Mouse (Mus musculus) CD8-positive naive resting alpha-beta T cell, adult 2 months (primary cell): ENCODE measurements around the gene Sf3b1.

ENCODE experiments used
- DNase-seq, 2 experiments: peaks; one replicate each; pipeline ENCODE4 v3.0.0; 2022; ENCODE audit warnings: low read depth in 2 of 2, low spot score in 2 of 2

The Sf3b1 gene

DNA sequence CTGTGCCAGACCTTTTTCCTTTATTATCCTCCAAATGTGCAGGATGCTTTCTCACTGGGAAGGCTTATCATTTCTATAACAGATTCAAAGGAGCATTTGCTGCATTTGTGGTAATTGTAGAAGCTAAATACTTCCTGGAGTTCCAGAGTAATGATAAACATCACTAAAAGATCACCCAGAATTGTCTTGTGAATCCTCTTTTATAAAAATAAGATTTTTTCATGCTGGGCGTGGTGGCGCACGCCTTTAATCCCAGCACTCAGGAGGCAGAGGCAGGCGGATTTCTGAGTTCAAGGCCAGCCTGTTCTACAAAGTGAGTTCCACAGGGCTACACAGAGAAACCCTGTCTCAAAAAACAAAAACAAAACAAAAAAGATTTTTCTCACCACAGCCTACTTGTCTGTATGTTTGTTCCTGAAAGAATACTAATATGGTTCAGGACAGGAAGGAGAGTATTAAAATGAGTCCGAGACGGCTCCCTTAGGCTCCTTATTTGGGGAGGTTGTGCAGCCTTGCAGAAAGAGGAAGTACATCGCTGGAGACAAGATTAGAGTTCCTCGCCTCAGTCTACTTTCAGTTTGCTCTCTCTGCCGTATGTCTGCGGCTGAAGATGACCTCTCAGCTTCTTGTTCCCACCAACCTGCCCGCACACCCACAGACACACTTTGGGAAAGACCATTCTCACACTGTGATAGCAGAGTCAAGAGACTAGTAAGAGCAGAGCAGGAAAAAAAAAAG is 1.4 kb upstream of the Sf3b1 start:
- DNase-seq = peak; percentile 19 to 26

DNA sequence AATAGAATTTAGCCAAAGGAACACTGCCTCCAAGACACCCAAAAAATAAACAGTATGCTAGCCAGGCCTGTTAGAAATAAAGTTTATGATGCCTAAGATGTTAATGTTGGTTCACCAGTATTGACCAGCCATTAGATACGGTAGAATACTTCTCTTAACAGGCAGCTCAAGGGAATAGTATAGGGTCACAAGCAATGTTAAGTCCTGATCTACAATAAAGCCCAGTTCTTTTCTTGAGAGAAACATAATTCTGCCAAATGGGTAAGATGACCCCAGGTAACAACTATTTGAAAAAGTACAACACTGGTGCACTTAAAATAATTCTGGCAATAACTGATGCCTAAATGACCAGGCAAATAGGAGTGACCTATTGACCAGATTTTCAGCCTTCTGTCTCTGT is 685 bp upstream of the Sf3b1 start:
- DNase-seq = no peak

DNA sequence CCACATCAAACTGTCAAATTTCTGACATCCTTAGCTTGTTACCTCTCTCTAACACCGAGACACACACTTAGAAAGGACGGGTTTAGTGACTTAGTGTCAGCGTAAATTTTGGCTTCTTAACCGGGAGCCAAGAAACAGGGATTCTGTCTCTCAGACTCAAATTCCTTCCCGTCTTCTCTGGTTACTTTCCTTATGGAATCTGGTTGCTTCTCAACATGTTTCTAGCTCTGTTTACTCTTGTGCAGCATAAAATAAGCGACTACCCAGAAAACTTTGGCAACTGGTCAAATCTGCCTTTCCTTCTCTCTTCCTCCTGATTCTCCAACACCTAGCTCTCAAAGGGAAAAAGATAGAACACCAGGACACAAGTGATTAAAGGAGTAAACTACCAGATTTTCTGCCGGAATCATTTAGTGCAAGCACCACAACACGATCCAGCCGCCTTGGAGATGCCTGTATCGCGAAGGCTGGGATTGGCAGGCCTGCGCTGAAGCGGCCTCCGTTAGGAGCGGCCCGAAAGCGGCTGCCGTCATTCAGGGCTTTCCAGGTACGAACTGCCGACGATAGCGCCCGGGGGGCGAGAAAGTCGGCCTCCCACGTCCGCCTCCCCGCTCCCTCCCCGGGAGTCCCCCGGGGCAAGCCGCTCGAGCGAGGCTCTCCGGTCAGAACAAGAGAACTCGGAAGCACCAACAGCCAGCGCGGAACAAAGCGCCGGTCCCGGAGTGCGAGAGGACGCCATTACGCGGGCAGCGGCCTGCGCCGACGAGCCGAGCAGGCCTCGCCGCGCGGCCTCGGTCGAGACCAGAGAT is 633 bp downstream of the Sf3b1 start:
- no peak for DNase-seq

DNA sequence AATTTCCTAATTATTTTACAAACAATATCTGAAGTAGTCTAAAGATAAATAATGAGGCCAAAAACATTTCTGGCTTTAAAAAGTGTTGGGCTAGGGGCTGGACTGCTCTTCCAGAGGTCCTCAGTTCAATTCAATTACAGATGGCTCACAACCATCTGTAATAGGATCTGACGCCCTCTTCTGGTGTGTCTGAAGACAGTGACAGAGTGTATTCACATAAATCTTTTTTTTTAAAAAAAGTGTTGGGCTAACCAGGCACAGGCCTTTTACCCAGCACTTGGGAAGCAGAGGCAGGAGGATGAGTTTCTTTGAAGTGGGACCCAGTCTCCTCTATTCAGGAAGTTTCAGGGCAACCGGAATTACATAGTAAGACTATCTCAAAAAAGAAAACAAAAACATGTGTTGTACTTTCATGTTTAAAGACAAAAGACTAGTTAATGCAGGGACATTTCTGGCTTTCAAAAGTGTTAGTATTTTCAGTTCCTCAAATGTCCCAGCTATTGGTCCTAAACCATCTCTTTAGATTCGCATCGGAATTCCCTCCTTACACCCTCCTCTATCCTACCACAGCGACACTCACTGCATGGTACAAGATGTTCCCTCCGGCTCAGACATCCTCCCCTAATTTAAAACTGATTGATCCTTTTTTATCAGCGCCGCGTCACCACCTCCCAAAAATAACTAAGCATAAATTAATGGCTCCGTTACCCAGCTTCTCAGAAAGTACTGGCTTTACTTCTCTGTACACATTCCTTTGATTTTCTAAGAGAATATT is 1.4 kb downstream of the Sf3b1 start:
- peak in 1 of 2 experiments; percentile 12 for DNase-seq

DNA sequence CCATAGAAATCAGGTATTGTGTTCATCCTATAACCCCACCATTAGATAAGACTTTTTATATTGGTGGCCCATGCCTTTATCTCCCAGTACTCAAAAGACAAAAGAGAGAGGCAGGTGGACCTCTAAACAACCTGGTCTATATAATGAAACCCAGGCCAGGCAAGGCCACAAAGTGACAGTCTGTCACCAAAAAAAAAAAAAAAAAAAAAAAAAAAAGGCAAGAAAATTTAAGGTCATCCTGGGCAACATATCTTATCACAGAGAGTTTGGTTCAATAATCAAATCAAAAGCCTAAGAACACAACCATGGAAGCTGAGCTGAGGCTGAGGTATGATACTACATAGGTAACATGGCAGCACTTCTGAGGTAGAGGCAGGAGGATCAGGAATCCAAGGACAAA is 5.4 kb downstream of the Sf3b1 start:
- no peak for DNase-seq

DNA sequence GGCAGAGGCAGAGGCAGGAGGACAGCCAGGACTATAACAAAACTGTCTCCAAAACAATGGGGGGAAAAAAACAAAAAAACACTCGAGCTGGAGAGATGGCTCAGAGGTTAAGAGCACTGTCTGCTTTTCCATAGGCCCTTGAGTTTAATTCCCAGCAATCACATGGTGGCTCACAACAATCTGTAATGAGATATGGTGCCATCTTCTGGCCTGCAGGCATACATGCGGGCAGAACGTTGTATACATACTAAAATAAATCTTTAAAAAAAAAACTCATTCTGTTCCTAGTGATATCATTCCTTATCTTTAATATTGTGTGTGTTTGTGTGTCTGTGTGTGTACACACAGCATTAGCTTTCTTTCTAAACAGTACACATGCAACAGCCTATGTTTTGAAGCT is 14.8 kb downstream of the Sf3b1 start:
- DNase-seq = no peak

DNA sequence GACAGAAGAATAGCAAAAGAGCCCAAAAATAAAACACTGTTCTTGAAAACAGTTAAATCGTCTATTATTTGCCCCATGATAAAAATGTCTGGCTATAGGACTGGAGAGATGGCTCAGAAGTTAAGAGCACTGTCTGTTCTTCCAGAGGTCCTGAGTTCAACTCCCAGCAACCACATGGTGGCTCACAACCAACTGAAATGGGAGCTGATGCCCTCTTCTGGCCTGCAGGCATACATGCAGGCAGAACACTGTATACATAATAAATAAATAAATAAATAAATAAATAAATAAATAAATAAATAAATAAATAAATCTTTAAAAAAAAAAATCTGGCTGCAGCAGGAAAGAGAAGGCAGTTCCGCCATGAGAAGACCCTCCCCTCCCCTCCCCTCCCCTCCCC is 19.0 kb downstream of the Sf3b1 start:
- peak in 1 of 2 experiments; percentile 24 for DNase-seq

DNA sequence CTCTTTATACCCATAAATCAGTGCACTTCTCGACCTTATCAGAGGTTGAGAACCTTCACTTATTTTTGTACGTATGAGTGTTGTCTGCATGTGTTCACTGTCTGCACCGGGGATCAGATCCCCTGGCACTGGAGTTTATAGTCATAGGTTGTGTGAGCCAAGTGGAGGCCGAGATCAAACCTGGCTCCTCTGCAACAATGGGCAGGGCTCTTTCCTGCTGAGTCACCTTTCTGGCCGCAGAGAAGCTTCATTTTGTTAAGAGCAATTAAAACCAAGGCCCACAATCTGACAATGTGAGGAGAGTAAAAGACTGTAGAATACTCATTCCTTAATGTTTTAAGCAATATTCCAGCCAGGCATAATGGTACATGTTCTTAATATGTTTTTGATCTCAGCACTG is 33.7 kb downstream of the Sf3b1 start:
- DNase-seq = no peak

DNA sequence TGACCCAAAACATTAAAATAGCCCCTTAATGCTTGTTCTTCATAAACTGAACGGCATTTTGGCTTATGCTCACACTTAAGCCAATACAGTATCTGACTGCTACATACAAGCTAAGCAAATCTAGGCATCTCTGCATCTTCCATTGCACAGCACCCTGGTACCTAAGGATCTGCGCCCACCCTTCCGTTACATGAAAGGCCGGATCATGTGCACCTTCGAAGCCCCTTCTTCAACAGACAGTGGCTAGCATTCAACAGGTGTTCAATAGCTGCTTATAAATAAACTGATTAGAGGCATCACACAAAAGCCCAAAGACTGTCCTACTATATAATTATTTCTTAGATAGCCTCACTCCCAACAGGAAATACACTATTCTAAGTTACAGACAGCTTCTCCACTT is 41.0 kb downstream of the Sf3b1 start:
- no peak for DNase-seq

DNA sequence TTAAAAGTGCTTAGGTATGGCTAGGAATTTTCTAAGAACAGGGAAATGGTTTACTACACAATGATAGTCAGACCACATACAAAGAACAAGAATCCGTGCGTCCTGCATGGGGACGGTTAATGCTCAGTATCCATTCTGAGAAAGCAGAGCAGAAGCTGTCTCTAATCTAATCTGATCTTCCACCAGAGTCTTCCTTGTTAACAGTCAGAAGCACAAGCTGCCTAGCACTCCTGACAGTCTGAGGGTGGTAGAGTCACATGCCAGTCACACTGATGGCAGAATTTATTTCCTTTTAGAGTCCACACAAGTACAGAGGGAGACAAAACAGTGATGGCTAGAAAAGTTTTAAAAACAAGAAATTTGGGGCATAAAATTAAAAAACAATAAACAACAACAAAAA is 41.5 kb downstream of the Sf3b1 start:
- DNase-seq = no peak

DNA sequence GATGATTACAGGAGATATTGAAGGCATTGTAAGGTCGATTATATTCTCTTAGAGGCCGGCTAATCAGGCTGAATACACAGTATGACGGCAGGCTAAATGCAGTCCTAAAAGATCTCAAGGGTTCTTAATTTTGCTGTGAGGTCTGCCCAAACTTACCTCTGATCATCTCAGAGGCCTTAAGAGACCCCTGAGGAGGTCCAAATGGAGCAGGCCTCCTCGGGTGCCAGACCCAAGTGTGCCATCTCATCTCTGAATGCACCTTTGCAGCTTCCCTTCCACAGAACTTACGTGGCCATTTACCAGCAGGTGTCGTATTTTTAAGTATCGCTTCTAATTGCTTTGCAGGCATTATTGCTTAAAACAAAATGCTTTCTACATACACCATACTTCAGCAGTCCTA is 43.1 kb downstream of the Sf3b1 start:
- no peak for DNase-seq

DNA sequence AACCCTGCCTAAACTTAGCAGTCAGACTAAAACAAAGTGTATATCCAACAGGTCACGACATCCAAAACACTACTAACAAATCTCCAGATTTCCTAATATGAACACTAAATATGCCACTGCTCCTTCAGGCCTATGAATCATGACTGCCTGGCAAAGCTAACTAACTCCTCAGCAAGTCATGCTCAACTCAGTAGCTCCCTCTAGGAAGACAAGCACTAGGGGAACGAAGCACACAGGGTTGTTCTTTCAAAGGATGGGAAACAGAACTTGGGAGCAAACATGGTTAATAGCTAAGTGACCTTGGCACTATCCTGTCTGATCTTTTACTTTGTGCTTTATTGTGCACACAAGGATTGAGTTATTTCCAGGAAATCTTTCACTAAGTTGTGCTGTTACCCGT is 43.9 kb downstream of the Sf3b1 start:
- DNase-seq = no peak

DNA sequence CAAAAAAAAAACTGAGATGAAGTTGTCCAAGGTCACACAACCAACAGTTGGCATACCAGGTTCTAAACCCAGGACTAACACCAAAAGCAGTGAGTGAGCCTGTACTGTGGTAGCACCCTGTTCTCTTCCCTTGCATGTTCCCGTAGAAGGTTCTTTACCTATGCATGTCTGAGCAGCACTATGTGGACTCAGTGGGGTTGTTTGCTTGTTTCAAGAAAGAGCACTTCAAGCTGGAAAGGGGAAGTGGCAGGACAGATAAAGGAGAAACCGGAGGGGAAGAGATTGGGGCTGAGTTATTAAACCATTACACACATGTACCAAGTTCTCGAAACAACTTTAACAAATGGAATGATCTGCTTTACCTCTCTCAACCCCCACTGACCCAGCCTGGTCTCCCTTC is 44.6 kb downstream of the Sf3b1 start:
- DNase-seq = no peak

DNA sequence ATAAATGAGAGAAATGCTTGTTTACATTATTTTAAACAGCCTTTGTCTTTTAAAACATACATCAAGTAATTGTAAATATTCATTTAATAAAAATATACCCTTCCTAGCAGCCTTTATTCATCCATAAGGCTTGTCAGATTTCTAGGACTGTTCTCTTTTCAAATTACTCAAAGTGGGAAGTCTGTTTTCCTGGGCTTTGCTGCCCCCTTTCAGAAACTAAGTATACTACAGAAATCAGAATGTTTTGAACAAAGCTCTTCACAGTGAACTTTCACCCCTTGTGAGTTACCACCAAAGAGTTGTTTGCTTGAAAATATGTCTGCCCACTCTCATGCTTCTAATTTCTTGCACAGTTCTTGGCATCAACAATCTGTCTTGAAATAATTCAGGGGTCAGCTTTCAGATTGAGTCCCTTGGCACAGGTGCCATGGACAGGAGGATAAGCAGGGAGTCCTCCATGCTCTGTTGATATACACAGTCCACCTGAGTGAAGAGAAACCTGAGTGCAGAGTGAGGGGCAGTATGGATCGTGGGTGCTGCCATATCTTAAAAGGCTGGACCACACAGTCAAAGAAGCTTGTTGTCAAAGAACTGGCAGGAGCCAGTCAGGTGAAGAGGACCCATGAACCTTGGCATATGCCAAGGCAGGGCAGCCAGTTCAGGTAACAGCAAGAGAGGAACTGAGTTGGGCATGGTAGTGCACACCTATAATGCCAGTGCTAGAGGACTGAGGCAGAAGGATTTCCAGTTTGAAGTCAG is 47.9 kb downstream of the Sf3b1 start:
- no peak for DNase-seq

DNA sequence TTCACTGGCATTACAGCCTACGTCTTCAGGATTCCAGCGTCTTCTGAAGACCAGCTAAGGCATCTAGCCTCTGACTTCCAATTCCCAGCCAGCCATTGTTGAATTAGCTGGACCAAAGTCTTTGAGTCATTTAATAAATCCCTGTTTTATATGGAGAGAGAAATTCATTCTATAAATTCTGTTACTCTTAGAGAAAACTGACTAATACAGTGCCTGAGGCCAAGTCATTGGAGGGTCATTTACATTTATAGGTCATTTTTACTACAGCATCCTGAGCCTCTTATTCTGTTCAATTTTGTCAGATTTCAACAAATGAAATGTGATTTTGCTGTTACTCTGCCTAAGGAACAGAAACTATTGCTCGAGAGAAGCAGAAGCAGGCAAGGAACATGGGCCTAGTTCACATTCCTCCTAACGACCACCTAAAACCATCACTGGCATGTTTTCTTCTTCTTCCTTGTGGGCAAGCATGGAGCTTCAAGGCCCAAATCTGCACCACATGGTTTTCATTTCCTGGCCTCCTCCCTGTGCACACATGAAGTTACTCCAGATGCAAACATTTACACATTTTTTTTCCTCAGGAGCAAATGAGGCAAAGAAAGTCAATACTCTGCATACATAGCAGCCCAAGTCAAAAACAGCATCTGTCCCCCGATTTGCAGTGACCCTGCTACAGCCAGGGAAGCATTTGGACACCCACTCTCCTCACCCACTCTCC is 55.4 kb downstream of the Sf3b1 start:
- no peak for DNase-seq

DNA sequence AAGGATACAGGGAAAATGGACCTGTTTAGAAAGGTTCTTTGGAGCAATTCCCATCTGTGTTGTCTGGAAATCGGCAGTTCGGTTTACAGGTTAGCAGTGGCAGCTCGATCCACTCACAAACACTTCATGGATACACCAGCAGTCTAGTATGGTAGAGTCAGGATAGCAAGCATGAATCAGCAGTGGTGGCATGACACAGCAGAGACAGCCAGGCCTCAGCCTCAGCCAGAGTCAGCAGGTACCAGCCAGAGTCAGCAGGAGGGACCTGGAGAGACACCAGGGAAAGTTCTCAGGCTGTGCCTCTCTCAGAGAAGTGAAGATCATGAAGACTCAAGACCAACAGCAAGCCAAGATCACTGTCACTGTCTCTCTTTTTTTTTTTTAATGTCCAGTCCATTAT is 60.4 kb downstream of the Sf3b1 start:
- DNase-seq = no peak

DNA sequence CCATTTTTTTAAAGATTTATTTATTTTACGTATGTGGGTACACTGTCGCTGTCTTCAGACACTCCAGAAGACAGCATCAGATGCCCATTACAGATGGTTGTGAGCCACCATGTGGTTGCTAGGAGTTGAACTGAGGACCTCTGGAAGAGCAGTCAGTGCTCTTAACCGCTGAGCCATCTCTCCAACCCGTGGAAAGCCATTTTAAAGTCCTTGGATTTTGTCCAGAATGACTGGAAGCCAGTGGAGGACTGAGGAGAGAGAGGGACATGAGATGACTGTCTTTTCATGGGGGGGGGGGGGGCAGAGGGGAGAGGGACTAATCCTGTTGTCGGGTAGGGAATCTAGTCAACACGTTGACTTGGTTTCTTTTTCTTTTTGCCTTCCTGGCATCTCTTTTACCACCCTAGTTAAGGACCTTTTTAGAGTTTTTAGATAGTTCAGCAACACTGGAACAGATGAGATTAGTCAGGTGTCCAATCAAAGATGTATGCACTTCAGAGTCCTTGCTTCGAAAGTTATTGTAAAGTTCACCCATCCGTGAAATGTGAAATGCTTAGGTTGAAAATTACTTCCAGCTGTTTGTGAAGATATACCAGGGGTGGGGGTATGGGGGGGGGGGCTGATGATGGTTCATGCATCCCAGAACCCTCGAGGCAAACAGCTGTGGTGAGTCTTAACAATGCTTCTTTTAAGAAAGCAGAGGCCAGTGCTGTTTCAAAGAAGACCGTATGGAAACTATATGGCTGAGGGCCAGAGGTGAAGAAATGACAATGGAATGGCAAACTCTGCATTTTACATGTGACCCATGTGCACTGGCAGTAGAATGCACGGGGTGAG is 61.9 kb downstream of the Sf3b1 start:
- no peak for DNase-seq

DNA sequence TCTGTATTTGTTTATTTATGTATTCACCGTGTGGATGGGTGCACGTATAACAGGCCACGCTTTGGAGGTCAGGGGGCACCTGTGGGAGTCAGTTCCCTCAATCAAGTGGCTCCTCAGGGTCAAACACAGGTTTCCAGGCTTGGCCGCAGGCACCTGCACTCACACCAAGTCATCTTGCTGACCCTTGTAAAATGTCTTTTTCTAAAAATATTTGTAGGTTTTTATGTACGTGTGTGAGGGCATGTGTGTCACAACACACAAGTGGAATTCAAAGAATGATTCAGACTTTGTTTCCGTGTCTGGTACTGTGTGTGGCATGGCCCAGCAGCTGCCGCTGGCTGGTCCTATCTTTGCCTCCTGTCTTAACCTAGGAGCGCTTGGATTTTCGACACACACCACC is 65.6 kb downstream of the Sf3b1 start:
- DNase-seq = no peak

DNA sequence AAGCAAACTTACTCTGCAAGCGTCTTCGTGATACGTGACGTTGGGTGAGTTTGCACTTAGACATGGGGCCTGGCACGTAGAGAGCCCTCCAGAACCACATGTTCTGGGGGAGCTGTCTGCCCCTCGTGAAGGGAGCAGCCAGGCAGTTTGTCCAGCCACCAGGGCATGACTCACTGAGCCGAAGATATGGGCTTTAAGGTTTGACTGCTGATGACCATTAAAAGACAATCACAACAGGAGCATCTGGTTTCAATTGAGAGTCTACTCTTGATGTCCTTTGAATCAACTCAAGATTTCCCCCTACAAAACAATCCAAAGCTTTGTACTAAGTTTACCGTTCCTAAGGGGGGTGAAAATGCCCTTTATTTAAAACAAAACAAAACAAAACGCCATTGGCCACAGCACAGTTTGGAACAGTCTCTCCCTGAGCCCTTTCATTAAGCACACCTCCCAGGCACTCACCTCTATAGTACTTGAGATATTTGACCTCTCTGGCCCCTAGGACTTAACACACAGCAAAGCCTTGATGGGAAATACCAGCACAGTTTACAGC is 66.6 kb downstream of the Sf3b1 start:
- DNase-seq = no peak
